Mouse (Mus musculus): ENCODE results near the gene Vil1.

GRCm38 (mm10) chr1:74375561-74375960 is 33.6 kb upstream of the Vil1 start:
- no peak for TF ChIP-seq CTCF (IDR thresholded peaks at IDR 0.05; ENCODE audit: low read depth, low read length)
- no peak for TF ChIP-seq POLR2A (IDR thresholded peaks at IDR 0.05; ENCODE audit: extremely low read depth, insufficient read depth, low read length)
